Mouse (Mus musculus): ENCODE measurements around the gene Abcc1. TPM values are rescaled to one million over a fixed set of nuclear protein-coding genes. Genes with fewer than 3 reads are reported as not detected.

Abcc1 gene
- total RNA-seq, 2 experiments from 2014 or later, result 23.5 to 24.5 TPM

DNA sequence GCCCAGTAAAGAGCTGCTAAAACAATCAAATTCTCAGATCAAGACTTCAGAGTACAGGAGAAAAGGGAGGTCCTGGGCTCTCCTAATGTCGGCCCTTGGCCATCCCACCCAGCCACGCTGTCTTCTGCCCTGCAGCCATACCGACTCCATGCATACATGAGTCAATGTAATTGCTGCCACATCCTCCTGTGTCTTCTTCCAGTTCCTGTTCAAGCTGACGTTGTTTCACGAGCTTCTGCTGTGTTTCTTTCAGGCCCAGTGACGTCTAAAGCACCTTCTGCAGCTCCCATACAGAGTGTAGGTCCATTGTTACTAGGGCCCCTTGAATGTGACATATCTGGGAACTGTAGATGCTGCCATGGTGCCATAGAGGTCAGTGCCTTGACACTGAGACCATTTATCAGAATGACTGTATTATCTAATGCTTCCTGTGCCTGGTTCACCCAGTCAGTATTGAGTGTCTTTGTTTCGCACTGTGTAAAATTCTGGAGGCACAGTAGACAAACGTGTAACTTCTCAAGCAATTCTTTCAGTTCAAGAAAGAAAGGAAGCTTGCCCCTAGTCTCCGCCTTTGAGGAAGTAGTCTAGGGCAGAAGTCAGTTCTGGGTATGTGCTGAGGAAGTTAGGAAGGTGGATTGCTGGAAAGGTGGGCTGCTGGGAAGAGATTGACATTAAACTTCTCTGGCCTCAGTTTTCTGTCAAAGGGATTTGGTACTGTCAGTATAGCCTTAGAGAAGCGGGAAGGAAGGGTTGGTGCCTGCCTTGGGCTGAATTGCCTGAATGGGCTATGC lies 116.3 kb downstream of the Abcc1 start:
- intact Hi-C loops (cut with DNase I), result no loop called here
- DNase-seq, result no peak

DNA sequence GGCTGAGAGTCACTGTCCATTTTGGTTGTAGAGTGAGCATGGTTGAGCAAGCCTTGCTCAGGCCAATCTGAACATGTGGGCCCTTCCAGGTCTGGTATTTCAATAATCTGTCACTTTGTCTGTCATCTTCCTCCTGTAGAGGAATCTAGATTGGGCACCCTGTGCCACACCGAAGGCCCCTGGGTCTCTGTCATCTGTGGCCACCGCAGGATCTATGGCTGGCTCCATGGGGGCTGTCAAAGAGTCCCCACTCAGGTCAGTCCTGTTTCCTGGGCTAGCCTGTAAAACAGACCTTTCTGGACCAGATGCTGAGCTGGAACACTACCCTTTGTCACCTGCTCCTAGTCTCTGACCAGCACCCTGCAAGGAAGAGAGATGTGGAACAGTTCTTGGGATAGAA lies 118.3 kb downstream of the Abcc1 start:
- intact Hi-C loops (cut with DNase I), result no loop called here
- no peak for DNase-seq

DNA sequence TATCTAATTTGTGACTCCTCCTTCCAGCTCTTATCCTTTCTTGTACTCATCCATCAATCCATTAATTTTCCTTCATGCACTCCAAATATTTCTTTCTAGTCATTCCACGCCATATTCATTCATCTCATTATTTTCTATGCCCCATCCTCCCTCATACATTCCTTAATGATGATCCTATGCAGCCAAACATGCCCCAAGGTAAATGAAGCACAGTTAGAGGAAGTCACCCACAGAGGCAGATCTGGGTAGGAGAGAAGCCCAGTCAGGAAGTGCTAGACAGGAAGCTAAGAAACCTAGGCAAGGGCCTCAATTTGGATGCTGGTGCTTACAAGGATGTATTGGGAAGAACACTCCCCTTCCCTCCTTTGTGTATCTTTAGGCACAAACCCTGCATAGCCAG lies 121.9 kb downstream of the Abcc1 start:
- DNase-seq, result no peak
- intact Hi-C loops (cut with DNase I), result no loop called here

DNA sequence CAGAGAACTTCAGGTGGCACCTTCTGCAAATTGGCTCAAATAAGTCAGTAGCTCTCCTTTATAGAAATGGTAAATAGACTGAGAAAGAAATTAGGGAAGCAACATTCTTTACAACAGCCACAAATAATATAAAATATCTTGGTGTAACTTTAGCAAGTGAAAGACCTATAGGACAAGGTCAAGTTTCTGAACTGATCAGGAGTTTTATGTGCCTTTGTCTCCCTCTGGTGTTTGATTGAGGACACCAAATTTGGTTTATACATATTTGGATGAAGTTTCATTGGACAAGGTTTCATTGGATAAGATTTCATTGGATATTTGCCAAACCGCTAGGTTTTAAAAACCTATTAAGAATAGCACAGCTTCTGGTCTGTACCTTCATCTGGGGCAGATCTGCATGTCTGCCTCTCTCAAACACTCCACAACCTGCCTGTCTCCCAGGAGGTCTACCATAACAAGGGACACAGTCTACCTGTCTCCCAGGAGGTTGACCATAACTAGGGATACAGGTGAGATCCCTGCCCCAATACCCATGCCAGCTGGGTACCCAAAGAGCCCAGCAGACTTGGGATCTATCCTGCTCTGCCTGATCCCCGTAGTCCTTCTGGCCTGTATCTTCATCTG lies 132.2 kb downstream of the Abcc1 start:
- intact Hi-C loops (cut with DNase I), result loop anchor here (1.0 kb wide), 1 partner anchor 256 kb away; no protein-coding TSS in a partner anchor
- DNase-seq, result no peak

DNA sequence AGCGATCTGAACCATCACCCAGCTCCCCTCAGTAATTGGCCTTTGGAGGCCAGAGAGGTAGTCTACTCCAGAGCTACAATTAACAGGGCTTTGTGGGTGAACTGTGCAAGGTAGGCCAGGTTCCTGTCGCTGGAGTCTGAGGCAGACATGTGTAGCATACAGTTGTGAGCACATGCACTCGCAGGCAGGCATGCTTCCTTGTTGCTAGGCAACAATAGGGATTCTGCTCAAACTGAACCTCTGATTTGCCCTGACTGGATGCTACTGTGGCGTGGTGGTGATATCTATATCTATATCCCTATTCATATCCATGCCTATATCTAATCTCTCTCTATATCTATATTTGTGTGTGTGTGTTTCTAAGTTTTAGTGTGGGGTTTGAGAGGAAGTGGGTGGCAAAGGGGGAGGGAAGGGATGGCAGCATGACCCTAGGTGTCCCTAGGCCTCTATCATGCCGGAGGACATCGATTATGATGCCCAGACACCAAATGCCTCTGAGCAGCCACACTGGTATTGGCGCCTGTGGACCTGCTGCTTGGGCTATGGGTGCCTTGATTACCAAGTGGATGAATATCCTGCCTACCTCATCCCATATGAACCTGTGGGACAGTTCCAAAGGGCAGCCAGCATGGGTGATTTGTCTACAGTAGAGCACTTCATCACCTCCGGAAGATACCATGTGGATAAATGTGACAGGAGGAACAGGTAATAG lies 140.4 kb downstream of the Abcc1 start:
- DNase-seq, result no peak
- intact Hi-C loops (cut with DNase I), result no loop called here

DNA sequence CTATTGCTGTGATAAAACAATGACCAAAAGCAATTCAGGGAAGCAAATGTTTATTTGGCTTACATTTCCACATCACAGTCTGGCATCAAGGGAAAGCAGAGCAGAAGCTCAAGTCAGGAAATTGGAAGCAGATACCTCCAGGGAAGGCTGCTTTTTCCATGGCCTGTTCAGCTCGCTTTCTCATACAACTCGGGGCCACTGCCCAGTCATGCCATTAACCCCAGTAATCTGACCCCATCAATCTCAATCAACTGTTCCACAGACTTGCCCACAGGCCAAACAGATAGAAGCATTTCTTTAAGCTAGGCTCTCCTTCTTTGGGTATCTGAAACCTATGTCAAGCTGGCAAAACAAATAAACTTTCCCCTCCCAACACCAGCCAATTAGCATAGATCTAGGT lies 145.1 kb downstream of the Abcc1 start:
- intact Hi-C loops (cut with DNase I), result no loop called here
- no peak for DNase-seq

Other genes with a start within 250 kb of the Abcc1 start
- 10 to 100 TPM; 30.9 to 32.2 TPM for gene Nde1, start 198.3 kb upstream of the Abcc1 start, total RNA-seq (2021)
- gene Marf1, start 198.2 kb upstream of the Abcc1 start, total RNA-seq (2021), result 10 to 100 TPM; 32.4 to 33.0 TPM
- gene Myh11, start 70.2 kb upstream of the Abcc1 start, total RNA-seq (2021), result 10 to 100 TPM; 25.4 to 28.1 TPM
- gene Fopnl, start 44.2 kb upstream of the Abcc1 start, total RNA-seq (2021), result 10 to 100 TPM; 58.7 to 69.8 TPM
- not detected for gene A630010A05Rik, start 200.8 kb downstream of the Abcc1 start, total RNA-seq (2021)

Data from heart, postnatal 36 days (tissue).